Mouse (Mus musculus) left cerebral cortex, postnatal 36 days (tissue): ENCODE results near the gene Vash1. TPM values are rescaled to one million over a fixed set of nuclear protein-coding genes. Genes with fewer than 3 reads are reported as not detected.

Experiments
- DNase-seq, 2 experiments: peaks; one replicate each; pipeline ENCODE4 v3.0.0; 2021 to 2022; ENCODE audit warnings: low spot score in 2 of 2, mixed read lengths in 1 of 2
- intact Hi-C: fragments of 180-260 bp; cut with DNase I; formaldehyde crosslinking; loops from one replicate; pipeline ENCODE4 v1.15.1; 2025
- total RNA-seq, 2 experiments: library from RNA; stranded (reverse); gene quantifications; 2 replicates each; pipeline ENCODE4 v1.2.3; 2021

Vash1 gene
- total RNA-seq, 2 experiments from 2014 or later, result 38.9 to 43.5 TPM

- intact Hi-C loops, result loop anchor here (5.0 kb wide), 1 partner anchor 200 kb away; no protein-coding TSS in a partner anchor
Measured at GRCm38 (mm10) chr12:86702690-86703089, 24.2 kb downstream of the Vash1 start.

GRCm38 (mm10) chr12:86705843-86706242 lies 27.3 kb downstream of the Vash1 start:
- DNase-seq, result no peak
- intact Hi-C loops, result no loop called here

More at GRCm38 (mm10) chr12:86702690-86703089, 24.2 kb downstream of the Vash1 start:
- no peak for DNase-seq

- no peak for DNase-seq
- intact Hi-C loops, result no loop called here
Measured at GRCm38 (mm10) chr12:86714026-86714425, 35.5 kb downstream of the Vash1 start.

- peak; percentile 62 to 79 for DNase-seq
- intact Hi-C loops, result no loop called here
Measured at GRCm38 (mm10) chr12:86715401-86715800, 36.9 kb downstream of the Vash1 start.

GRCm38 (mm10) chr12:86716962-86717361 lies 38.5 kb downstream of the Vash1 start:
- intact Hi-C loops, result no loop called here
- DNase-seq, result no peak

- intact Hi-C loops, result no loop called here
- no peak for DNase-seq
Measured at GRCm38 (mm10) chr12:86719961-86720639, 41.6 kb downstream of the Vash1 start.

- DNase-seq, result no peak
- intact Hi-C loops, result no loop called here
Measured at GRCm38 (mm10) chr12:86721453-86721852, 43.0 kb downstream of the Vash1 start.

- intact Hi-C loops, result no loop called here
Measured at GRCm38 (mm10) chr12:86724300-86724699, 45.8 kb downstream of the Vash1 start.

GRCm38 (mm10) chr12:86725706-86726105 lies 47.2 kb downstream of the Vash1 start:
- peak; percentile 21 to 26 for DNase-seq
- intact Hi-C loops, result no loop called here

More at GRCm38 (mm10) chr12:86724300-86724699, 45.8 kb downstream of the Vash1 start:
- DNase-seq, result no peak

- DNase-seq, result peak; percentile 91 to 94
- intact Hi-C loops, result no loop called here
Measured at GRCm38 (mm10) chr12:86726120-86726640, 47.7 kb downstream of the Vash1 start, which contains the start of gene Angel1. Angel1 (minus strand) TSS chr12:86726460.

- no peak for DNase-seq
- intact Hi-C loops, result no loop called here
Measured at GRCm38 (mm10) chr12:86734319-86734810, 55.9 kb downstream of the Vash1 start, which contains the start of gene Lrrc74a. Lrrc74a (plus strand) TSS chr12:86734369.

Other genes starting within 250 kb of the Vash1 start
- 1 to 10 TPM; 8.0 to 9.4 TPM for gene Angel1, start 47.8 kb downstream of the Vash1 start, total RNA-seq
- gene Lrrc74a, start 55.7 kb downstream of the Vash1 start, total RNA-seq, result not detected
- 10 to 100 TPM; 70.7 to 73.6 TPM for gene Irf2bpl, start 206.1 kb downstream of the Vash1 start, total RNA-seq